Mouse (Mus musculus) bone marrow, adult 2 months (tissue): ENCODE measurements around the gene Patj. TPM values are rescaled to one million over a fixed set of nuclear protein-coding genes. Genes with fewer than 3 reads are reported as not detected.

Source experiments
- H3K27ac ChIP-seq: fragments of 200-500 bp; 2 replicates; pipeline ENCODE4 v1.5.1; 2012; ENCODE audit warnings: low read depth, mild to moderate bottlenecking, control low read depth, inconsistent platforms, low read length; ENCODE audit not compliant: control insufficient read depth, poor library complexity, insufficient read depth
- H3K4me1 ChIP-seq: fragments of 200-500 bp; 2 replicates; pipeline ENCODE4 v1.6.1; 2011; ENCODE audit warnings: low read length; ENCODE audit not compliant: control insufficient read depth, insufficient read depth
- H3K4me3 ChIP-seq: fragments of 200-500 bp; replicated peaks from 2 replicates; pipeline ENCODE3; 2011; ENCODE audit warnings: mild to moderate bottlenecking, low read depth, low read length, control low read depth; ENCODE audit not compliant: control insufficient read depth
- CTCF ChIP-seq: fragments of 200-500 bp; IDR thresholded peaks from 2 replicates; pipeline ENCODE4 v1.5.1; 2011; ENCODE audit warnings: low read length, control low read depth; ENCODE audit not compliant: control insufficient read depth, insufficient read depth
- POLR2A ChIP-seq: fragments of 200-500 bp; IDR thresholded peaks from 2 replicates; pipeline ENCODE4 v1.6.1; 2011; ENCODE audit warnings: low read depth, mild to moderate bottlenecking, control low read depth, low read length, borderline replicate concordance; ENCODE audit not compliant: control insufficient read depth
- WGBS: fragments of 180-500 bp; shearing (Covaris S2); methylation state at CpG from one replicate; pipeline ENCODE4 v1.1.7; 2018; 5-methylcytosine and 5-hydroxymethylcytosine counted together
- polyA plus RNA-seq: library from polyadenylated mRNA; stranded (reverse); fragments of >200 nt; gene quantifications from 2 replicates; pipeline ENCODE4 v1.2.4, GENCODE M21; 2011; ENCODE audit warnings: low replicate concordance; ENCODE audit not compliant: missing spikeins, insufficient read depth, insufficient read length

Patj gene
- polyA plus RNA-seq, 1 experiment = 2.8 TPM

DNA sequence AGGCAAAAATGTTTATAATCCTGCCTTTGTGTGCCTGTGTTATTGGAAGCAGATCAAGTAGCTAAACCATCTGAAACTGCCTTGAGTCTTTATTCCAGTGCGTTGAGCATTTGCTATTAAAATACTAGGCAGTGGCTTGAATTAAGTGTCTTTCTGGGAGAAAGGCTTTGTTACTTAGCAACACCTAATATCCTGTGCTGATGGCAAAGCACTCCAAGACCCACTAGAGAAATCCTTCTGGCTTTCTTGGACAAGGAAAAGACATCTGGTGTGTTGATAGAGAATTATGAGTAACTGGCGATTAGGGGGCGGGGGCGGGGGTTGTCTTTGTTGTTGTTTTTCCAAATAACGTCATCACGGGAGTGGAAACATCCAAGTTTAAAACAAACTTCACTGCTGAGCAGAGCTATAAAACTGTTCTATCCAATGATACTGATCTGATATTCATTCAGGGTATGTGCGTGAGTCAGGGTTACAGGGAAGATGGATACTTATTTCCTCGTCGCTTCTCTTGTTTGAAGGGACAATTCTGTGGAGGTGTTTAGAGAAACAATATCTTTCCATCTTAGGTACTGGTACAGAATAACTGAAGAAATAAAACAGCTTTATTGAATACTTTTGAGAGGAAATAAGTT is 164.7 kb downstream of the Patj start:
- Histone ChIP-seq H3K4me3 (no peak overlapping the region), H3K4me1 (no peaks in the 10 kb centered on the region), H3K27ac (no peak overlapping the region)
- WGBS = 86% methylated on average over 9 of the region's 9 CpGs
- no peak for TF ChIP-seq CTCF
- TF ChIP-seq POLR2A = no peak

DNA sequence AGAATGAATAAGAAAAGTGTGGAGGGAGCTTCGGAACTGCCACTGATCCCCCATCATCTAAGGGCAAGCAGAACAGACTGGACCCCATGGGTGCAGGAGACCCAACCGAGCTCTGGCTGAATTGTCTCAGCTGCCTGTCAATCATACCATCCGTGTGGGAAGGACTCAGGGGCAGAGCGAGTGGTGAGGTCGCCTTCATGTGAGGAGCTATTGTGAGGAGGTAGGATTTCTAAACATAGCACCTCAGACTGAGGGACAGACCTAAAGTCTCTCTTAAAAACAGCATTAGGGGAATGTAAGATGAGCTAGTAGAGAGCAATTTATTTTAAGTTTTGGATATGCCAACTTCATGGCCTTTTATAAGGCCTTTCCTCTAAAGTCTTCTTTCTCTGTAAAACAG is 167.5 kb downstream of the Patj start:
- TF ChIP-seq CTCF = no peak
- no peak for TF ChIP-seq POLR2A
- no peaks in the 10 kb centered on the region for H3K4me1 ChIP-seq
- 83% methylated on average over 5 of the region's 5 CpGs for WGBS
- no peak overlapping the region for H3K27ac ChIP-seq
- H3K4me3 ChIP-seq = no peak overlapping the region

GRCm38 (mm10) chr4:98563506-98564195 is 168.1 kb downstream of the Patj start:
- H3K4me3 ChIP-seq = no peak overlapping the region
- no peak overlapping the region for H3K27ac ChIP-seq
- 68% methylated on average over 10 of the region's 10 CpGs for WGBS
- no peaks in the 10 kb centered on the region for H3K4me1 ChIP-seq
- TF ChIP-seq POLR2A = no peak
- TF ChIP-seq CTCF = no peak

GRCm38 (mm10) chr4:98564196-98564865 is 168.7 kb downstream of the Patj start:
- TF ChIP-seq POLR2A = no peak
- TF ChIP-seq CTCF = no peak
- H3K27ac ChIP-seq = no peak overlapping the region
- WGBS = 69% methylated on average over 6 of the region's 6 CpGs

GRCm38 (mm10) chr4:98566741-98567140 is 171.2 kb downstream of the Patj start:
- no peak overlapping the region for H3K4me3 ChIP-seq
- TF ChIP-seq CTCF (no peak), POLR2A (no peak)
- WGBS = 70% methylated on average over 6 of the region's 6 CpGs
- H3K4me1 ChIP-seq = no peaks in the 10 kb centered on the region
- H3K27ac ChIP-seq = no peak overlapping the region

More at GRCm38 (mm10) chr4:98564196-98564865, 168.7 kb downstream of the Patj start:
- no peaks in the 10 kb centered on the region for H3K4me1 ChIP-seq
- no peak overlapping the region for H3K4me3 ChIP-seq

GRCm38 (mm10) chr4:98567457-98567856 is 171.9 kb downstream of the Patj start:
- Histone ChIP-seq H3K27ac (no peak overlapping the region), H3K4me1 (no peaks in the 10 kb centered on the region), H3K4me3 (no peak overlapping the region)
- TF ChIP-seq CTCF = no peak
- no peak for TF ChIP-seq POLR2A
- WGBS = 89% methylated on average over 9 of the region's 9 CpGs

GRCm38 (mm10) chr4:98569904-98570303 is 174.3 kb downstream of the Patj start:
- Histone ChIP-seq H3K27ac (no peak overlapping the region), H3K4me3 (no peak overlapping the region), H3K4me1 (no peaks in the 10 kb centered on the region)
- 74% methylated on average over 4 of the region's 4 CpGs for WGBS
- TF ChIP-seq CTCF (no peak), POLR2A (no peak)

DNA sequence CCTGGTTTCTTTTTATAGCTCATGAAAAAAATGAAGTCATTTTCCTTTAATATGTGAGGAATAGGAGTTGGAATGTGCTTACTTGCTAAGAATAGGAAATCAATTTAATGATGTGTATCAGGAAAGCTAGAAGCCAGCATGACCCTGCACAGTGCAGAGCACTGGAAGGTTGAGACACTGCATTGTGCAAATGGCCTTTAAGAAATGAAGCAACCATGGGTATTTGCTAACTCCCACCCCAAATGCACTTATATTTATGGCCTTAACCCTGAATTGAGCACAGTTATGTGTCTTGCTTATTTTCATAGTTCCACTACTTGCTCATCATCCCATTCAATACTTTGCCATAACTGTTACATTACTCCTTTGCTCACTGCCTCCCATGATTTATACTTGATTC is 181.7 kb downstream of the Patj start:
- TF ChIP-seq CTCF = no peak
- no peak for TF ChIP-seq POLR2A
- Histone ChIP-seq H3K27ac (no peak overlapping the region), H3K4me3 (no peak overlapping the region), H3K4me1 (no peaks in the 10 kb centered on the region; the same call in 1 of the 2 replicates)
